Mouse (Mus musculus) gastrocnemius, adult 8-10 months (tissue): ENCODE measurements around the gene Hist3h2a. TPM values are rescaled to one million over a fixed set of nuclear protein-coding genes. Genes with fewer than 3 reads are reported as not detected.

Source experiments
- DNase-seq, 2 experiments: peaks; one replicate each; pipeline ENCODE4 v3.0.0; 2022; ENCODE audit warnings: low spot score in 2 of 2
- microRNA-seq: library from miRNA; unstranded; fragments of <30 nt; microRNA quantifications from one replicate; pipeline ENCODE4 v1.2.0, GENCODE M21; 2022
- total RNA-seq, 4 experiments: library from RNA; stranded (reverse); gene quantifications; 2 replicates each; pipeline ENCODE4 v1.2.4; 2022

Hist3h2a gene
- total RNA-seq, 4 experiments from 2014 or later: 8.9 to 14.8 (median 11.5) TPM

DNA sequence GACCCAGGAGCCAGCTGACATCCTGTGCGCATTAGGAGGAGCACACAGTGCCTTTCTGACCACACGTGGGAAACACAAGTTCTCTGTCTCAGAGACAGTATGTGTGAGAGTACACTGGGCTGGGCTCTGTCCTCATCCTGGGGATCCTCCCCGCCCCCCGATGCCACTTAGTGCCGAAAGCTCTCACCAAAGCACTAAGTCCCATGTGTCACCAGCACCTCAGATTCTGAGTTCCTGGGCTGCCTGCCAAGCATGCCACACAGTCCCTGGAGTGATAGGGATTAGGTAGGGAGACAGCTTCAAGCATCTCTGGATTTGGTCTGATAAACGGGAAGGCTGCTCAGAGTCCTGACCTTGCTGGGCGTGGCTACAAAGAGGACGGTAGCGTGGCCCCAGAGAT is 36.3 kb downstream of the Hist3h2a start:
- DNase-seq: no peak

DNA sequence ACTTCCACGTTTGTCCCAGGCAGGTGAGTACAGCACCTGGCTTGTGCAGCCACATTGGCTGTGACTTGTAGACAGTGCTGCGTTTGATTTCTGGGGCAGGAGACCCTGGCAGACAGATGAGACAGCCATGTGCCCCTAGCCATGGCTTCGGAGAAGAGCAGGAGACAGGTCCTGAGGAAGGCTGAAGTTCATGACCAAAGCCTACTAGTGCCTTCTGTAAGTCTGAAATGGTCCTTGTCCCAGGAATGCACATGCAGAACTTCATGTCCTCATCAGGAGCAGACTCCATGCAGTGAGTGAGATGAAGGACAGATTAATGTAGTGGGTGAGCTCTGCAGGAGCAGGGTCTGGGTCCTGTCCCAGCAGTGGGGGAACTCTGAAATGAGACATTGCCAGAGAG is 37.4 kb downstream of the Hist3h2a start:
- DNase-seq: no peak

DNA sequence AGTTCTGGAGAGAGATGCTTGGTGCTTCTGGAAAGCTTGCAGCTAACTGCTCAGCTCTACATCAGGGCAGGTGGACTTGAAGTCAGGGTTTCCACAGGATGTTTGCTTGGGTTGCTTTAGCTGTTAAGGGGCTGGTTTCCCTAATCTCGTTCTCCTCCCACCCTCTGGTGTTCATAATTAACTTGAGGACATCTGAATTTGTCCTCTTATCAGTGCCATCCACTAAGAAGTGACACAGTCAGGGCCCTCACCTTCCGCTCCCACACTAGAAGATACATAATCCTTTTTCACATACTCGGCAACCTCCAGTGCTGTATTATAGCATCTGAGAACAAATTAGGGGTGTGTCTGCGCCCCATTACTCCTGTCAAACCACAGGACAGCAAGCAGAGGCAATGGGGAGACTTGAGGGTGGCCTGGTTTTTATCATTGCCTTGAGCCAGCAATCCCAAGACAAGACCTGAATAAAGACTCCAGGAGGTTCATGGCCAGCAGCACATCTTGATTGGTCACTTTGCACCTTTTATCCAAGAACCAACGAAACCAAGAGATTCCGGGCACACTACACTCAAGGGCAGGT is 38.7 kb downstream of the Hist3h2a start:
- DNase-seq: no peak

DNA sequence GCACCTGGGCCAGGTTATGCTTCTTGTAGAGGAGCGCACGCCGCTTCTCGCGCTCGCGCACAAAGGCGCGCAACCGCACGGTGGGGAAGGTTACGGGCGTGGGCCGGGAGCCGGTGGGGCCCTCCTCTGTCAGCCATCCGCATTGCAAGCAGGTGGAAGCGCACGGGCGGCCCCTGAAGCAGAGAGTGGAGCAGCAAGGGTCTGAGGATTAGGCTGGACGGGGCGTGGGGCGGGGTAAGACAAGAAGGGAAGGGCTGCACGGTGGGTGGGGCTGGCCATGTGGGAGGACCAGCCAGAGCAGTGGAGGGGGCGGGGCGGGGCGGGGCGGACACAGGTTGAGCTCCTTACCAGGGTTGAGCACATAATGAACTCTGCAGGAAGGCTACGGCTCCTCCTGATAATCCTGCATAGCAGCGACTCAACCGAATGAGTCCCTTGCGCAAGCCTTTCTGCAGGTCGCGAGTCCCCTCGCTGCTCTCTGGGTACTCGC is 39.9 kb downstream of the Hist3h2a start:
- DNase-seq: no peak

DNA sequence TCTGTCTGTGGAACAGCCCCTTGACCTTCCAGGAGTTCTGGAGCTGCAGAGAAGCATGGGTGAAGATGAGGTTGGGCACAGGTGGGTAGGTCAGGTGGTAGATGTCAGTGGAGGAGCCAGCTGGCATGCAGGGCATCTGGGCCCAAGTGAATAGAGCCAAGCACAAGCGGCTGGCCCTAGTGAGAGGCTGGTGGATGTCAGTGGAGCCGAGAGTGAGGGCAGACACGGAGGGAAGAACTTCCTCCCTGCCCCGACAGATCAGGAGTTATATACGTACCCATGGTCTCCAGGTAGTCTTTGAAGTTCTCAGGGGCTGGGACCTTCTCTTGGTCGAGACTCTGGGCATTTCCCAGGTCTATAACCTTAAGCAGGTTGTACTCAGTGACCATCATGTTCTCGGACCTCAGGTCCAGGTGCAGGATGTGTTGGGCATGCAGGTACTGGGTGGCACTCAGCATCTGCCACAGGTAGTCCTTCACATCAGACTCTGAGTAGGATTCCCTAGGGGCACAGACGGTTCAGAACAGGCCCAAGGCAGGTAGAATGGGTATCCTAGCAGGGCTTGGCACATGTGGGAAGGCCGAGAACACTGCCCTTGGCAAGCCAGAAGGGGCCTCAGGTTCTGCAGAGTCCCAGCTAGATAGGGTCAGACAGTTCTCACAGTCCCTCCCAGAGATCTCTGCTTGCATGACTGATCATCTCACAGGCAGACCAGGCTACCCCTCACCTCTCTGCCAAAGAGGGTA is 40.7 kb downstream of the Hist3h2a start:
- DNase-seq: no peak

DNA sequence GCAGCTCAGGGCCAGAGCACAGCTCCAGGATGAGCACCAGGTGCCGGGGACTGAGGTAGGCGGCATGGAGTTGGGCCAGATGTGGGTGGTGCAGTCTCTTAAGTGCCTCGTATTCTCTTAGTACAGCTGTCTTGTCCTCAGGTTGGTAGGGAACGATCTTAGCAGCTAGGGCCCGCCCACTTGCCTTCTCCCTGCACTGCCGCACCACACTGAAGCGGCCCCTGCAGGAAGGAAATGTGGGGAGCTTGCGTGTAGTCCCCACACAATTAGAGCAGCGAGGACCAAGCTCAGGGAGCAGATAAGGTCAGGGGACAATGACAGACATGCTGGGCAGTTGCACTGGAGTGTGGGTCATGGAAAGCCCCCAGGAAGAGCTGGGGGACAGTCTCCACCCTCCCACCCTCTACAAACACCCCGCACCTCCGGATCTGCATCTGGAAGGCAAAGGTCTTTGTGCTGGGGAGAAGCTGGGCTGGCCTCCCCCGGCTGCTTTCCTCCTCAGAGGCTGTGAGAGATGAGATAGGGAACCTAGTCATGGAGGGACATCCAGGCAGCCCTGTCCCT is 41.4 kb downstream of the Hist3h2a start:
- DNase-seq: no peak

DNA sequence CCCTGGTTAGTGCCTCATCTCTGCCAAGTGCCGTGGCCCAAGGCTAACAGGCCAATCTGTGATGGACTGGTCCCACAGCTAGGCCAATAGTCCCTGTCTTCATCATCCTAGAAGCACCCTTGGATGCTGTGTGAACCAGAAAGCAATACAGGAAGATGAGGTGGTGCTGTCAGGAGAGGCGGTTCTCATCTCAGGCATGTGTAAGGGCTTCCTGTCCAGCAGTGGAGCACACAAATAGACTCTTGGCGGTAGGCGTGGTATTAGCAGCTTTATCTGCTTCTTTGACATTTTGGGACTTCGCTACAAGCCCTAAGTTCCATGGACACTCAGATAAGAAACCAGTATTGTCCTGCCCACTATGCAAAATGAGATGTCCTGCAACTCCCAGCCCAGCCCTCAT is 43.1 kb downstream of the Hist3h2a start:
- no peak for DNase-seq

DNA sequence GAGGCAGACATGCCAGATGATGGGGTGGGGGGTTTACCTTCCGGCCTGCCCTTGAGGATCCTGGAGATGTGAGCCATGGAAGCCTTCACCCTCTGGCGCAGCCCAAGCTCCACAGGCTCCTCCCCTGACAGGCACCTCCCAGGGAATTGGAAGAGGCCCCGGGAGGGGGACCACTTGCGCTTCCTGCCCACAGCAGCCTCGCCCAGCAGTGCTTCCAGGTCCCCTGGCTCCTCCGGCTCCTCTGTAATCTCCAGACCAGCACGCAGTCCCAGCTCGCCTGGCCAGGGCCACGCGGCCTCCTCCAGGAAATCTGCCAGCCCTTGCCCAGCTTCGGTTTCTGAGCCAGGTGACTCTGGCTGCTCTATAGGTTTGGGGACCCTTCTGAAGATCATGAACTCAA is 44.7 kb downstream of the Hist3h2a start:
- DNase-seq: no peak

DNA sequence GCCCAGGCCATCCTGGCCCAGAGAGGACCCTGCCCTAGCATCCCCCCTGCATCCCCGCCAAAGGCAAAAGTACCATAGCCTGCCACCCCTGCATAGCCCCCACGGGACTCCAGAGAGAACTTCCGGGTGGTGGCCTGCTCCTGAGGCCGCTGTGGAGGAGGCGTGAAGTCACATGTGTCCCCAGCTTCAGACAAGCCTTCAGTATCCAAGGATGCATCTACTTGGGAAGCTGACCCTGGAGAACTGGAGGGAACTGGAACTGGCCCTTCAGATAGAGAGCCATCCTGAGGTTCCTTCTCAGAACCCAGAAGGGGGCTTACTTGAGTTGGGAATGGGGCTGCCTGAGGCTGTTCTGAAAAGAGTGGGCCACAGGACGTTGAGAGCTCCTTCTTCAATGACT is 45.3 kb downstream of the Hist3h2a start:
- DNase-seq: no peak

DNA sequence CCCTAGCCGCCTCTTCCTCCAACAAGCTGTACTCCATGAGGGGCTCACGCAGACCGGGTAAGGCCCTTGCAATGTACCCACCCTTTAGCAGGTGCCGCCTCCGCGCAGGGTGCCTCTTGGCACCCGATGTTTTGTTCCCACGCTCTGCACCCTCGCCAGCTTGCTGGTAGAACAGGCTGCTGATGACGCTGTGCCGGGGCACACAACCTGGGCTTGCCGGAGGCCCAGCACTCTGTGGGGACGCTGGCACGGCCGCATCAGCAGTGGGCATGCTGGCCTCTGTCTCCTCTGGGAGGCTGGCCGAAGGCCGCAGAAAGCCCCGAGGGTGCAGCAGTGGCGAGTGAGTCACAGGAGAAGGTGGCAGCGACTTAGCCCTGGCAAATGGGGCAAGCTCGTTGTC is 46.1 kb downstream of the Hist3h2a start:
- no peak for DNase-seq

DNA sequence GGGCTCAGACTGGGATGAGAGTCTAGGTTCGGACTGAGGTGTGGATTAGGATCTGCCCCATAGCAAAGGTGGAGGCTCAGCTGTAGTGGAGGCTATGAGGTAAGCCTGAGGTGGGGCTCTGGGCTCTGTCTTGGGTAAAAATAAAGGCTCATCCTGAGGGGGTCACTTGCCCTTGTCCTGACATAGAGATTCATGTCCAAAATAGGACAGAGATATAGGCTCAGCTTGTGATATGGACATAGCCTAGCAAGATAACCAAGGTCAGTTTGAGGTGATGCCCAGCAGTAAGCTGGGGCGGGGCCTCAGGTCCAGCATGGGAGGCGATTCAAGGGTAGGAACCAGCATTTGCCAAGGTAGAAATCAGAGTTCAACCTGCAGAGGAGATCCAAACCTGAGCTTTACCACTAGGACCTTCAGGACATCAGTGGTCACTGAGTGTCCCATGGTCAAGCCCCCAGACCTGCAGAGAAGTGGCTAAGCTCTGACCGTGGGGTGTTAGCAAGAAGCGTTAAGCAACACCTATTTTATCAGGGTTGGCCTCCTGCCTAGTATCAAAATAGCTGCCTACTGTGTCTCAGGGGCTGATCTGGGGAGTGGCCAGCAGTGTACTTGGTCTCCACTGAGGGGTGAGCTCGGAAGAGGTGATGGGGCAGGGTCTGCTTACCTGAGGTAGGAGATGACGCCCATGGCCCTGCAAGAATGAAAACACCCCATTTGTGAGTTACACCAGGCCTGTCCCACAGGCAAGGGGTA is 48.0 kb downstream of the Hist3h2a start:
- DNase-seq: no peak

Small RNAs within 50 kb of the gene (microRNA-seq; reads per million reads assigned to microRNA genes)
- not detected for gene Gm44313

Other genes with a start within 250 kb of the Hist3h2a start
- not detected for gene Olfr318, start 230.7 kb upstream of the Hist3h2a start, total RNA-seq
- not detected for gene Olfr317, start 215.5 kb upstream of the Hist3h2a start, total RNA-seq
- not detected for gene Olfr316, start 202.0 kb upstream of the Hist3h2a start, total RNA-seq
- not detected for gene Olfr315, start 181.5 kb upstream of the Hist3h2a start, total RNA-seq
- not detected for gene Olfr314, start 171.7 kb upstream of the Hist3h2a start, total RNA-seq
- not detected for gene Fam183b, start 152.7 kb upstream of the Hist3h2a start, total RNA-seq
- gene Olfr313, start 139.7 kb upstream of the Hist3h2a start, total RNA-seq: not detected
- not detected for gene Olfr312, start 125.4 kb upstream of the Hist3h2a start, total RNA-seq
- not detected for gene Olfr311, start 115.4 kb upstream of the Hist3h2a start, total RNA-seq
- gene Gm12258, start 107.5 kb upstream of the Hist3h2a start, total RNA-seq: under 1 TPM; 0.22 to 0.54 (median 0.36) TPM
- gene 2810021J22Rik, start 87.5 kb upstream of the Hist3h2a start, total RNA-seq: 1 to 10 TPM; 1.2 to 2.5 (median 1.6) TPM
- gene Zfp39, start 50.5 kb upstream of the Hist3h2a start, total RNA-seq: 1 to 10 TPM; 2.6 to 4.8 (median 4.1) TPM
- gene Btnl10, start 36.8 kb upstream of the Hist3h2a start, total RNA-seq: not detected
- gene Rnf187, start 15.8 kb upstream of the Hist3h2a start, total RNA-seq: 100 to 1,000 TPM in 2 of 4 experiments, 10 to 100 TPM in 2; 97.5 to 116 (median 100) TPM
- gene Hist3h2ba, start 5.8 kb upstream of the Hist3h2a start, total RNA-seq: 1 to 10 TPM in 1 of 4 experiments, under 1 TPM in 1, not detected in 2; 0.52 to 1.2 TPM
- gene Trim17, start within 50 bp of the Hist3h2a start, total RNA-seq: under 1 TPM; 0.08 to 0.31 (median 0.20) TPM
- gene Trim11, start 23.4 kb downstream of the Hist3h2a start, total RNA-seq: 1 to 10 TPM; 4.8 to 8.5 (median 7.4) TPM
- 1,000 to 10,000 TPM; 2,003 to 2,639 (median 2,223) TPM for gene Obscn, start 181.7 kb downstream of the Hist3h2a start, total RNA-seq
- gene Iba57, start 209.1 kb downstream of the Hist3h2a start, total RNA-seq: 1 to 10 TPM; 6.1 to 7.4 (median 7.0) TPM
- under 1 TPM in 1 of 4 experiments, not detected in 3; 0.16 TPM for gene Gjc2, start 228.5 kb downstream of the Hist3h2a start, total RNA-seq
- gene Guk1, start 237.5 kb downstream of the Hist3h2a start, total RNA-seq: 10 to 100 TPM; 36.2 to 43.1 (median 36.8) TPM
- 10 to 100 TPM; 51.9 to 58.6 (median 56.0) TPM for gene Mrpl55, start 247.8 kb downstream of the Hist3h2a start, total RNA-seq